Mouse (Mus musculus) embryo, embryonic 11.5 days (tissue): ENCODE results near the gene Ap5z1.

ENCODE experiments used
- DNase-seq: peaks from one replicate; pipeline ENCODE4 v3.0.0-alpha.2; 2012; ENCODE audit warnings: low read depth, low spot score

Gene Ap5z1

DNA sequence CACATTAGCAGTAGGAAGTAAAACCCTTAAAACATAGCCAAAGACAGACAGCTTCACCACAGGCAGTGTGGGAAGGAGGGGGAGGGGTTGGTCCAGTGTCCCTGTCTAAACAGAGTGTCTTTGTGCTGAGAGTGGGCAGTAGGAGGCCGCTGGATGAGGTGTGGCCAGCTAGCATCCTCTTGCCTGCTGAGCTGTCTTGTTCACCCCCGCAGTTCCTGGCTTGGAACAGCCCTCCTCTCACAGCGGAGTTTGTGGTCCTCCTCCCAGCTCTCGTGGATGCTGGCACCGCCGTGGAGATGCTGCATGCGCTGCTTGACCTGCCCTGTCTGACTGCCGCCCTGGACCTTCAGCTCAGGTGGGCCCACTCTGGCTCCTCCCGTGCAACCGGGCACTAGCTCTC is 10.0 kb downstream of the Ap5z1 start:
- DNase-seq, result no peak

DNA sequence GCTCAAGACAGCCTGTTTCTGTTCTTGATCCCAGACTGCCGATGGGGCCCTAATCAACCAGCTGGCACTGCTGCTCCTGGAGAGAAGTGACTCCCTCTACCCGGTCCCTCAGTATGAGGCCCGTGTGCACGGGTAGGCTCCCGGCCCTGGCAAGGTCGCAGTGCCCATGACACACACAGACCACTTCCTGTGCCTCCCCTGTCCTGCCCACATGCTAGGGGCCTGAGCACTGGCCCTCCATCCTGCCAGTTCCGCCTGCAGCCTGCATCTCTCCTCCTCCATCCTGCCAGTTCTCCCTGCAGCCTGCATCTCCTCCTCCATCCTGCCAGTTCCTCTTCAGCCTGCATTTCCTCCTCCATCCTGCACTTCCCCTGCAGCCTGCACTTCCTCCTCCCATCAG is 11.9 kb downstream of the Ap5z1 start:
- DNase-seq, result no peak

GRCm38 (mm10) chr5:142477346-142477745 is 13.6 kb downstream of the Ap5z1 start:
- DNase-seq, result no peak

GRCm38 (mm10) chr5:142477866-142478615 is 14.3 kb downstream of the Ap5z1 start:
- no peak for DNase-seq

GRCm38 (mm10) chr5:142478829-142479435 is 15.2 kb downstream of the Ap5z1 start:
- peak; percentile 67 for DNase-seq

- DNase-seq, result no peak
Measured at GRCm38 (mm10) chr5:142482512-142482911, 18.8 kb downstream of the Ap5z1 start.

DNA sequence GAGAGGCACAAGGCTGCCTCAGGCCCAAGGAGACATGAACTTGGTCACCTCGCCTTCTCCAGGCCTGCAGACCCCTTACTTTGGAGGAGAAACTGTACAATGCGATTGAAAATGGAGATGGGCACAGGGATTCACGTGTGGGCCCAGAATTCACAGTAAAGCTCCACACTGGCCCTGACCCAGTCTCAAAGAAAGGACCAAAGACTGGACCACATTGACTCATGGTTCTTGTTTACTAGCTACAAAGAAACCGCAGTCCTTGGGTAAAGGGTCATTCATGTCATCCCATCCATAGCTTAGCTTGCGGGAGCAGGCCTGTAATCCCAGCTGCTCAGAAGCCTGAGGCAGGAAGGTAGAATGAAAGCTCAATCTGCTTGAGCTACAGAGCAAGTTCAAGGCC is 19.8 kb downstream of the Ap5z1 start:
- no peak for DNase-seq

GRCm38 (mm10) chr5:142486654-142487053 is 22.9 kb downstream of the Ap5z1 start:
- no peak for DNase-seq

GRCm38 (mm10) chr5:142489955-142490707 is 26.4 kb downstream of the Ap5z1 start:
- no peak for DNase-seq

DNA sequence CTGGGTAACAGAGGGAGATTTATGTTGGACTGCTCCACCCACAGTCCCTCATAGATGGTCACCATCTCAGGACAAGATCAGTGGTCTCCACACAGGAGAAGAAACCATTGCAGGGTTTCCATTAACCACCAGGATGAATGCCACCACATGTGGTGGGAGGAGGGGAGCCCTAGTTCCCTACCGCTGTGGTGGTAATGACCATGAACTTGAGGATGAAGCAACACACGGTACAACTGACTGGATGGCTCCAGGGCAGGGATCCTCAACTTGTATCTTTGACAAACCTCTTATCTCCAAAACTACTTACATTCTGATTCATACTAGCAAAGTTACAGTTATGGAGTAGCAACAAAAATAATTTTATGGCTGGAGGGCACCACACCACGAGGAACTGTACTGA is 29.6 kb downstream of the Ap5z1 start:
- DNase-seq, result no peak

GRCm38 (mm10) chr5:142495321-142496096 is 31.8 kb downstream of the Ap5z1 start:
- no peak for DNase-seq

GRCm38 (mm10) chr5:142498964-142499363 is 35.2 kb downstream of the Ap5z1 start:
- peak; percentile 30 for DNase-seq

DNA sequence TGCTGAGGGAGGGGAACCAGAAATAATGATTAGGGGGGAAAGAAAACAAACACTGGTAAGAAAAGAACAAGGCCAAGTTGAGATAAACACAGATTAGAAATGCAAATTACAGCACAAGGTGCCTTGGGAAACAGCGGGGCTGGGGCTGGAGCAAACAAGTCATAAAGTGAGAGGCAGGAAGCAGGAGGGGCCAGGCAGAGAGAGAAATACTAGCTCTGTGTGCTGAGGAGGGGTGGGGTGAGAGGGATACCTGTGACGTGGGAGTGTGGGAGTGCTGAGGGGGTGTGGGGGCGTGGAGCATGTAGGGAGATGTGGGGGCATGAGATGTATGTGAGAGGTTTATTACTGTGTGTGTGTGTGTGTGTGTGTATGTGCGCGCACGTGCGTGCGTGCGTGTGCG is 37.2 kb downstream of the Ap5z1 start:
- no peak for DNase-seq

DNA sequence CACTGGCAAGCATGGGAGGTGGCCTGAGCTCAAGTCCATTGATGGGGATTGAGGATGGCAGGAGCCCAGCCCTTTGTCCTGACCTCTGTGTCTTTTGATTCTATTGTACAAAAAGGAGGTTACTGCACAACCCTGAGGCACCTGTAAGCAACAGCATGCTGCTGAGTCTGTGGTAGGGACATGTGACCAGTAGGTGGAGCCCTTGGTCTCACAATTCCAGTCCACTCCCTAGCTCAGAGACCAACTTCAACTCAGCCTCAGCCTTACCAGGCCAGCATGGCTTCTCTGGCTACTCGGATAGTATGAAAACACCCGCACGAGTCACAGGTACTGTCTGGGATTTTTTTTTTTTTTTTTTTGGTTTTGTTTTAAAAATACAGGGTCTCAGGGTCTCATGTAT is 38.7 kb downstream of the Ap5z1 start:
- peak; percentile 74 for DNase-seq

- DNase-seq, result no peak
Measured at GRCm38 (mm10) chr5:142504175-142504574, 40.4 kb downstream of the Ap5z1 start.

GRCm38 (mm10) chr5:142505695-142506423 is 42.1 kb downstream of the Ap5z1 start:
- DNase-seq, result no peak

DNA sequence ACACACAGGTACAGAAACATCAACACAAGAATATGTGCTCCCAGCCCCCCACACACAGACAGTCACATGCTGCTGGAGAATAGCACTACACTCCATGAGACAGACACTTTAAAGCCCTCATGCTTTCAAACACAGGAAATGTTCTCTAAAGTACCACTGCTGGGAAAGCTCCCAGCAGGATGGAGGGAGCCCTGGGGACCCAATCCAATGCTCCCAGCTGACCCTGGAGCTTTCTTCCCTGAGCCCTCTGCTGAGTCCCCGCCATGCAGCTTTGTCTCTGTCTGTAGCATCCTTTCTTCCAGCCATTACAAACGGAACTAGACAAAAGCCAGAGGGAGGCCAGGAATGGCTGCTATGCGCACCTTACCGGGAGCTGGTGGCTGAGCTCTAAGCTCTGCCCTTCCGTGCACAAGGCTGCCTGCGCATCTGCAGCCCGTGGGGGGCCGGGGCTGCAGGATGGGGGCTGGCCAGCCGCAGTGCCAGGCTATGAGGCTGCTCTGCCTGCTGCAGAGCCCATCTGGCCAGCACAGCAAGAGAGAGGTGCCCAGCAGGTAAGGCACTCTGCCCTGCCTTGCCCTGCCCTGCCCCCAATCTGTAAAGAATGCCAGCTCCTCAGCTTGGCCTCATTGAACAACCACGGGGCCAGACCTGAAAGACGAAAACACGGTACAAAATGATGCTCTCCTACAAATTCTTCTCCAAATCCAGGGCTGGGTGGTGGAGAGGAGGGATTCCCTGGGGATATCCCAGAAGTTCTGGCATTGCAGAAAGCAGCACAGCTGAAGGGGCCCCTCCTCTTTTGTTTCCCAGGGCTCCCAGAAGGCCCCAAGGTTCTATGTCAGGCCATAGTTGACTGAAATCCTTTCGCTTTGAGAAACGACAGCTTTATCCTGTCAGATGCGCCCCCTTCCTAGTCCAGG is 45.7 kb downstream of the Ap5z1 start:
- DNase-seq, result no peak

DNA sequence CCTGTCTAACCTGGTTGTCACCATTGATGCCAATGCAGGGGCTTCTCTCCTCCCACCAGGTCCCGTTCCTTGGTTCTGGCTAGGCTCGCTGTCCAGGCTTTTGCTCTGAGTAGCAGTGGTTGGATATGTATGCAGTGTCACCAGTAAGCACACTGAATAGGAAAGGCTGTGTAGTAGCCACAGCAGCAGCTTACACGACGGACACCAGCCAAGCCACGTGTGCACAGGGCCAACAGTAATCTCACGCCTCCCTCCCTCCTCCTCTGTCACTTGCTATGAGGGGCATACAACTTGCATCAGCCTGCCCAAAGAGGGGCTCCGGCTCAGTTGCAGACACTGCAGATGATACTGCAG is 46.3 kb downstream of the Ap5z1 start:
- DNase-seq, result no peak

GRCm38 (mm10) chr5:142512112-142512511 is 48.4 kb downstream of the Ap5z1 start:
- DNase-seq, result no peak

GRCm38 (mm10) chr5:142518973-142519372 is 55.2 kb downstream of the Ap5z1 start:
- no peak for DNase-seq
